Mouse (Mus musculus): ENCODE measurements around the gene Dcps. TPM values are rescaled to one million over a fixed set of nuclear protein-coding genes. Genes with fewer than 3 reads are reported as not detected.

Dcps gene
- polyA plus RNA-seq, 2 experiments, result 54.6 to 61.6 TPM

DNA sequence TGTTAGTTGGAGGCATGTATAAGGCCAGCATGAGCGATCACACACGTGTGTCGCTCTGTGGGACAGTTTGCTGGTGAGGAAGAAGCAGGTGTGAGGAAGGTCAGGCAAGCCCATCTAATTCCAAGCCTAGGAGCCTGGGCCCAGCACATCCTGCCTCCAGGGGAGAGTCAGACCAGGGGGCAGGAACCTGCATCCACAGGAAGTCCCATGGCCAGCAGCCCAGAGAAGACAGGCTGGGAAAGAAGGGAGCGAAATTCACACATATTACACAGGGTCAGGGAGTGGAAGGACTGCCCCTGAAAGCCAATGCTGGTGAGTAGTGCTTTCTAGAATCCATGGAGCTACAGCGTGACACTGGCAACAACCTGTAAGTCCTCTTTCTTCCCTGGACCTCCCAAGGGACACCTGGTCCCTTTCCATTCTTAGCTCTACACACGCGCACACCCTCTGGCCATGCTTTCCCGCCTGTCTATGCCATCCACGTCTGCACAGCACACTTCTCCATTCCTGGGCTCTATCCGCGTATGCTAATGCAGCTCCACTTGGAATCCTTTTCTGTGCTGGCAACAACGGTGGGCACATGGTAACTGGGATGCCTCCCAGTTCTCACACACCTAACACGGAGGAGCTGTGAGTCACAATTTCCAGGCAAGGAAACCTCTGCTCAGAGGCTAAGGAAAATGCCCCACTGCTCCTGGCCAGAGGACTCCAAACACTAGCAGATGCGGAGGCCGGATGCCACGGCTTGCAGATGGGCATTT lies 44.0 kb downstream of the Dcps start:
- WGBS, result 80% methylated on average over 16 of the region's 16 CpGs
- peak overlapping the region; percentile 33; the same call in 1 of the 2 replicates for H3K27ac ChIP-seq (replicated peaks; ENCODE audit: low read depth, low read length)
- ATAC-seq (ENCODE audit: low FRiP score, low read depth), result no peak

GRCm38 (mm10) chr9:35128995-35129418 lies 46.9 kb downstream of the Dcps start:
- 76% methylated on average over 9 of the region's 9 CpGs for WGBS
- H3K27ac ChIP-seq (replicated peaks; ENCODE audit: low read depth, low read length), result no peak overlapping the region
- H3K4me2 ChIP-seq (replicated peaks; ENCODE audit: low read depth, low read length, severe bottlenecking), result no peak overlapping the region
- no peak for DNase-seq (ENCODE audit: low spot score)
- no peak for TF ChIP-seq POLR2A (IDR thresholded peaks at IDR 0.05; ENCODE audit: borderline replicate concordance, extremely low read depth, insufficient read depth, insufficient read length)
- H3K4me1 ChIP-seq (ENCODE audit: control insufficient read depth, insufficient read depth, low read length), result no peaks in the 10 kb centered on the region
- peaks cover 21% of the 10 kb centered on the region for H3K36me3 ChIP-seq (ENCODE audit: control insufficient read depth, insufficient read depth, low read length)
- no peaks in the 10 kb centered on the region for H3K27me3 ChIP-seq (ENCODE audit: control insufficient read depth, insufficient read depth, low read length)
- no peak for ATAC-seq (ENCODE audit: low FRiP score, low read depth)
- no peak overlapping the region for H3K4me3 ChIP-seq (replicated peaks; ENCODE audit: low read length)
- H3K9ac ChIP-seq (ENCODE audit: low read depth, low read length, severe bottlenecking), result no peak overlapping the region
- no peaks in the 10 kb centered on the region for H3K9me3 ChIP-seq (ENCODE audit: control insufficient read depth, low read length)

More for the DNA sequence above, 44.0 kb downstream of the Dcps start:
- Histone ChIP-seq H3K9me3 (ENCODE audit: control insufficient read depth, low read length) (no peaks in the 10 kb centered on the region), H3K4me3 (replicated peaks; ENCODE audit: low read length) (no peak overlapping the region), H3K4me1 (ENCODE audit: control insufficient read depth, insufficient read depth, low read length) (no peaks in the 10 kb centered on the region), H3K27me3 (ENCODE audit: control insufficient read depth, insufficient read depth, low read length) (no peaks in the 10 kb centered on the region), H3K9ac (ENCODE audit: low read depth, low read length, severe bottlenecking) (no peak overlapping the region), H3K4me2 (replicated peaks; ENCODE audit: low read depth, low read length, severe bottlenecking) (no peak overlapping the region), H3K36me3 (ENCODE audit: control insufficient read depth, insufficient read depth, low read length) (peaks cover 8% of the 10 kb centered on the region; the same call in 1 of the 2 replicates)
- TF ChIP-seq POLR2A (IDR thresholded peaks at IDR 0.05; ENCODE audit: borderline replicate concordance, extremely low read depth, insufficient read depth, insufficient read length), result no peak
- DNase-seq (ENCODE audit: low spot score), result no peak

- TF ChIP-seq POLR2A (IDR thresholded peaks at IDR 0.05; ENCODE audit: borderline replicate concordance, extremely low read depth, insufficient read depth, insufficient read length), result no peak
- Histone ChIP-seq H3K9me3 (ENCODE audit: control insufficient read depth, low read length) (no peaks in the 10 kb centered on the region), H3K4me1 (ENCODE audit: control insufficient read depth, insufficient read depth, low read length) (peaks cover 2% of the 10 kb centered on the region; the same call in 1 of the 2 replicates), H3K36me3 (ENCODE audit: control insufficient read depth, insufficient read depth, low read length) (peaks cover 24% of the 10 kb centered on the region), H3K9ac (ENCODE audit: low read depth, low read length, severe bottlenecking) (no peak overlapping the region), H3K4me3 (replicated peaks; ENCODE audit: low read length) (no peak overlapping the region), H3K27ac (replicated peaks; ENCODE audit: low read depth, low read length) (no peak overlapping the region), H3K4me2 (replicated peaks; ENCODE audit: low read depth, low read length, severe bottlenecking) (no peak overlapping the region), H3K27me3 (ENCODE audit: control insufficient read depth, insufficient read depth, low read length) (no peaks in the 10 kb centered on the region)
- DNase-seq (ENCODE audit: low spot score), result no peak
- no peak for ATAC-seq (ENCODE audit: low FRiP score, low read depth)
- WGBS, result 89% methylated on average over 3 of the region's 3 CpGs
These were observed 47.3 kb downstream of the Dcps start for GRCm38 (mm10) chr9:35128564-35128963.

DNA sequence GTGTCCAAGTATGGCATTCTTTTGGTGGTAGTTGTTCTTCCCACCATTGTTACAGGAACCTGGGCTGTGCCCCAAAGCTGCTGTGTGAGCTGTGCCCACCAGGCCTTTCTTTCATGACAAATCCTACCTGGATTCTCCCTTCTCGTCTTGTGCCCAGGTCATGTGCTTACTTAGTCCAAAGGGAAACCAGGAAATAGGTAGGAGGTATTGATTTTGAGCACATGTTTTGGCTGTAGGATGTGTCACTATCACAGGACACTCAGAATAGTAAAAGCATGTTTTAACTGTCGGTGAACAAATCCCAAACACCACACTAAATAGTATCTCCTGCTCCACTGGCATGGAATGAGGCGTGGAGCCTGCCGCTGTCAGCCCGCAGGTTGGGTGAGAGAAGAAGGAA lies 48.3 kb downstream of the Dcps start:
- no peak for TF ChIP-seq POLR2A (IDR thresholded peaks at IDR 0.05; ENCODE audit: borderline replicate concordance, extremely low read depth, insufficient read depth, insufficient read length)
- DNase-seq (ENCODE audit: low spot score) (no peak), ATAC-seq (ENCODE audit: low FRiP score, low read depth) (no peak)
- Histone ChIP-seq H3K36me3 (ENCODE audit: control insufficient read depth, insufficient read depth, low read length) (peaks cover 26% of the 10 kb centered on the region), H3K4me1 (ENCODE audit: control insufficient read depth, insufficient read depth, low read length) (peaks cover 4% of the 10 kb centered on the region), H3K27me3 (ENCODE audit: control insufficient read depth, insufficient read depth, low read length) (no peaks in the 10 kb centered on the region), H3K9ac (ENCODE audit: low read depth, low read length, severe bottlenecking) (no peak overlapping the region), H3K4me2 (replicated peaks; ENCODE audit: low read depth, low read length, severe bottlenecking) (no peak overlapping the region), H3K27ac (replicated peaks; ENCODE audit: low read depth, low read length) (no peak overlapping the region), H3K4me3 (replicated peaks; ENCODE audit: low read length) (no peak overlapping the region), H3K9me3 (ENCODE audit: control insufficient read depth, low read length) (no peaks in the 10 kb centered on the region)
- WGBS, result 96% methylated on average over 5 of the region's 5 CpGs

- Histone ChIP-seq H3K9me3 (ENCODE audit: control insufficient read depth, low read length) (no peaks in the 10 kb centered on the region), H3K4me1 (ENCODE audit: control insufficient read depth, insufficient read depth, low read length) (peaks cover 5% of the 10 kb centered on the region), H3K27ac (replicated peaks; ENCODE audit: low read depth, low read length) (no peak overlapping the region), H3K4me3 (replicated peaks; ENCODE audit: low read length) (no peak overlapping the region), H3K27me3 (ENCODE audit: control insufficient read depth, insufficient read depth, low read length) (no peaks in the 10 kb centered on the region), H3K4me2 (replicated peaks; ENCODE audit: low read depth, low read length, severe bottlenecking) (no peak overlapping the region), H3K36me3 (ENCODE audit: control insufficient read depth, insufficient read depth, low read length) (peaks cover 28% of the 10 kb centered on the region), H3K9ac (ENCODE audit: low read depth, low read length, severe bottlenecking) (no peak overlapping the region)
- no peak for TF ChIP-seq POLR2A (IDR thresholded peaks at IDR 0.05; ENCODE audit: borderline replicate concordance, extremely low read depth, insufficient read depth, insufficient read length)
- DNase-seq (ENCODE audit: low spot score) (no peak), ATAC-seq (ENCODE audit: low FRiP score, low read depth) (no peak)
- 90% methylated on average over 6 of the region's 6 CpGs for WGBS
These were observed 48.7 kb downstream of the Dcps start for GRCm38 (mm10) chr9:35127147-35127546.
